Mouse (Mus musculus) small intestine, adult 10 weeks (tissue): ENCODE results near the gene Parp1. TPM values are rescaled to one million over a fixed set of nuclear protein-coding genes. Genes with fewer than 3 reads are reported as not detected.

Experiments
- polyA plus RNA-seq: library from polyadenylated mRNA; stranded (reverse); fragments of 350-450 nt; fragmentation: Illumina TruSeq; extraction: RNeasy Lipid Tissue Mini Kit (QIAGEN cat#74804); gene quantifications from one replicate; pipeline ENCODE4 v1.2.3, GENCODE M21; 2014; ENCODE audit warnings: low replicate concordance

Parp1 gene
- polyA plus RNA-seq, result 9.4 TPM

DNA sequence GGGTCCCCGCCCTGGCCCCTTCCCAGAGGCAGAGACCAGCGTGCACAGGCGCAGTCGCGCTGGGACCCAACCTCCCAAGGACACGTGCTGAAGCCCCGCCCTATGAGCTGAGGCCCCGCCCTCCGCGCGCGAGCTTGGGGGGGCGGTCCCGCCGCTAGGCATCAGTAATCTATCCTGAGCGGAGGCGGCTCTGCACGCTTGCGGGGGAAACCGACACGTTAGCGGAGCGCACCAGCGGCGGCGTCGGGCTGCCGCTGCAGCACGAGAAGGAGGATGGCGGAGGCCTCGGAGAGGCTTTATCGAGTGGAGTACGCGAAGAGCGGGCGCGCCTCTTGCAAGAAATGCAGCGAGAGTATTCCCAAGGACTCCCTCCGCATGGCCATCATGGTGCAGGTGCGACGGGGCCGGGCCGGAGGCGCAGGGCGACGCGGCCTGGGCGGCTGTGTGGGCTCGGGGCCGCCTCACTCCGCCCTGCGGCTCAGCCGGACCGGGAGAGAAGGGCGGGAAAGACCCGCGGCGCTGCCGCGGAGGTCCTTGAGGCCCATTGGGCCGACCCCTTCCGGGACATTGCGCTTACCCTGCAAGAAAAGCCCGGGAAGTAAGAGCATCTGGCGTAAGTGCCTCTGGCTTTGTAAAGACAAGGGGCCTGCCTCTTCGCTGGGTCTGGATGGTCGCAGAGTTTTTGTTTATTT lies at the start of gene Parp1:
Gene Parp1 (plus strand): TSS at position 164 of the 692 bp plus-strand sequence.

DNA sequence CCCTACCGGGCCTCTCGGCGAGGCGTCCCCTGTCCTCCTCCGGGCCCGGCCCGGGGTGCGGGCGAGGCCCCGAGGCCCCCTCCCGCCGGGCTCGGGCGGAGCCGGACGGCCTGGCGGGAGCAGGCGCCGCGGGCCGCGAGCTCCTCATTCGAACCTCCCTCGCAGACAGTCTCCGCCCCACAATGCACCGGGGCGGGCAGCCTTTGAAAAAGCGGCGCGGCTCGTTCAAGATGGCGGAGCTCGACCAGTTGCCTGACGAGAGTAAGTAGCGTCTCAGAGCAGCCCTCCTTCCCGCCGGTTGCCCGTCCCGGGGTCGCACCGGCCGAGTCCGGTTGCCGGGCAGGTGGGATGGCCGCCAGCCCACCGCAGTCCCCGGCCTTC lies 72.4 kb downstream of the Parp1 start, which contains the start of gene Lin9:
Gene Lin9 (plus strand): TSS at position 14 of the 381 bp plus-strand sequence.

Other genes starting within 250 kb of the Parp1 start
- gene Itpkb, start 238.4 kb upstream of the Parp1 start, polyA plus RNA-seq, result 2.4 TPM
- 1.4 TPM for gene Stum, start 85.4 kb upstream of the Parp1 start, polyA plus RNA-seq
- 11.2 TPM for gene Lin9, start 72.2 kb downstream of the Parp1 start, polyA plus RNA-seq
- gene Mixl1, start 128.1 kb downstream of the Parp1 start, polyA plus RNA-seq, result not detected
- gene Acbd3, start 157.1 kb downstream of the Parp1 start, polyA plus RNA-seq, result 54.5 TPM
- gene H3f3a, start 245.0 kb downstream of the Parp1 start, polyA plus RNA-seq, result 1,891 TPM